Mouse (Mus musculus): ENCODE measurements around the gene Riok2.
"Not testable (repeated sequence)": the region's sequence is repeated elsewhere in the genome, so short reads cannot be mapped to it uniquely, and the experiment has no call there.

DNA sequence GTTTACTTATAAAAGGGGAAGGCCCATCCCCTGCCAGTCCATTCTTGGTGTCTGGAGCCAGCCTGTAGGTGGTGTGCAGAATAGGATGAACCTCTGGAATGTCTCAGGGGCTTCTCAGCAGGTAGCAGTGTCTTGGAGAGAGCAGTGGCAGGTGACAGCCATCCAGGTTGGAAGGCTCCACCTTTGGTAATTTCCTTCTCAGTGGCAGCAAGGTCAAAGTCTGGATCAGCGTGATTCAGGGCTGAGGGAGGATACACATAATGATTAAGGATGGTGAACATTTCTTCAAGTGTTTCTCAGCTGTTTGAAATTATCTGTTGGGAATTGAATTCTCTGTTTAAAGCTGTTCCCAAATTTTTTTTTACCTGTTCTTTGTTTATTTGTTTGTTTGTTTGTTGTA is 48.1 kb upstream of the Riok2 start:
- TF ChIP-seq CTCF (IDR thresholded peaks at IDR 0.05; ENCODE audit: control insufficient read depth, insufficient read depth, insufficient read length); MAX (IDR thresholded peaks at IDR 0.05); FOSL1 (IDR thresholded peaks at IDR 0.05; ENCODE audit: insufficient read depth, low read length, poor library complexity, severe bottlenecking); CEBPB (IDR thresholded peaks at IDR 0.05; ENCODE audit: low read depth); MYOG (IDR thresholded peaks at IDR 0.05; ENCODE audit: control insufficient read depth, extremely low read depth, insufficient read length); USF1 (IDR thresholded peaks at IDR 0.05; ENCODE audit: low read depth): not testable (repeated sequence)
